Mouse (Mus musculus) right cerebral cortex, adult 18-20 months (tissue): ENCODE measurements at regions not wholly inside any gene's neighbourhood (a gene's known extent, or its start where the extent isn't known, plus 50 kb on each side); places are given as distances from the start of the nearest gene placed in this dataset.

Experiments
- DNase-seq: peaks from one replicate; pipeline ENCODE4 v3.0.0; 2022; ENCODE audit warnings: mixed read lengths

- DNase-seq = no peak
Observed at GRCm38 (mm10) chr9:90683319-90683718, 412.7 kb upstream of the Tbc1d2b start.

- no peak for DNase-seq
Observed at GRCm38 (mm10) chr9:90690066-90690465, 419.5 kb upstream of the Tbc1d2b start.

GRCm38 (mm10) chr9:90691137-90691536 lies 420.5 kb upstream of the Tbc1d2b start:
- DNase-seq = no peak

DNA sequence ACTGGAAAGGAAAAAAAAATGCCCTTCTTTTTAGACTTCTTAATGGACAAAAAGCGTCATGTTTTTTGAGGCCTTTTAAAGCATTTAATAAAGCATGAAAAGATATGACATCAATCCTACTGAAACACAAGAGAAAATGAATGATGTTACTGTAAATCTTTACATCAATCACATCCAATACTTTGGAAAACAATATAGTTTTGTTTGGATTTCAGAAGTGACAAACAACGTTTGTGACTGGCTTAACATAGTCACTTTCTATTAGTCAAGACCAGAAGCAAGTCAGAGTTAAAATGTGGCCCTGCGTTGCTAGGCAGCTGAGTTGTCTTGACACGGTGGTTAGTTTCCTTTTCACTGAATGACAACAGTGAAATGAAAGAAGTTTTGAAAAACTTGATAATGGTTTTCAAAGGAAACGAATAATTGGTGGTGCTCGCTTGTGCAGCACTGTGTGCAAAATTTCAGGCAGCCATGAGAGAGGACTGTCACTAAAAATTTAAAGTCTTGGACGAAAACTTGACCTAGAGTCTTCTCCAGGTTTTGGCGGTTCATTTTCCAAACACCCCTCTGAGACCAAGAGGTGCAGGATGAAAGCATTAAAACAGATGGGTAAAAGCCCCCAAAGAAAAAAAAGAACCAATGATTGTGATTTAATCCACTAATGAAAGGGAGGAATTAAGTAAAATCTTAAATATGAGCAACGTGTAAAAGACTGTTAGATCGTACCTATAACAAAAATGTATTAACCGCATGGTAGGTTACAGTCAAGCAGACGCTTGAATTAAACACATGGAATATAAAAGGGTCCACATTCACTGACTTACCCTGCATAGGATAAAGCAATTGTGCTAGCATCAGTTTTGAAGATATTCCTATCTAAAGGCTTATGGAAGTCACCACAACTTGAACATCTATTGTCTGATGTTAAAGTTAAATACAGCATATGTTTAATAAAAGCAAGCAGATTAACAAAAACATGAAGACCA lies 421.4 kb upstream of the Tbc1d2b start:
- no peak for DNase-seq

DNA sequence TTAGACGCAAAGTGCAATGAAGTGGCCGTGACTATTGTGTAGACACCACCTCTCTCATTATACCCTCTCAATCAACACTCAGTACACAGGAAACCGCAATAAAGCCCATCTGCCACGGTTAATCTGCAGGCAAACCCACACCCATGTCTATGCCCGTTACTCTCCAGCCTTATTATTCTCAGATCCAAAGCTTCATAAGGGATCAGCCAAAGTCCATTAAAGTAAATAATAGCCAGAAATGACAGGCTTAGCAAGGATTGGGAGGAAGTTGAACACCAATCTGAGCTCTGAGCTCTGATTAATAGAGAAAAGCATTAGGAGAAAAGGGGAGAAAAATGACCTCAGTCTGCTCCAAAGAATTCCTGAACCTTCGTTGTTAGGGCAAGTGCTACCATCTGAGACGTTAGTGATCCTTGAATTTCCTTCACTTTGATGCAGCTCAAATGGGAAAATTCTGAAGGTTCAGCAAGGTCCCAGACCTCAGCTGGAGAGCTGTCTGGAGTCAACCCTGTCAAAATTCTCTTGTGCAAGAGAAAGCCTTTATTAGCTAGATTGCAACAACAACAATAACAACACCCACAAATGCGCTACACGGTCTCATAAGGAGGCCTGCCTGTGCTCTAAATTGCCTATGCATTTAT lies 422.5 kb upstream of the Tbc1d2b start:
- DNase-seq = no peak

- DNase-seq = no peak
Observed at GRCm38 (mm10) chr9:90694051-90694645, 423.5 kb upstream of the Tbc1d2b start.

DNA sequence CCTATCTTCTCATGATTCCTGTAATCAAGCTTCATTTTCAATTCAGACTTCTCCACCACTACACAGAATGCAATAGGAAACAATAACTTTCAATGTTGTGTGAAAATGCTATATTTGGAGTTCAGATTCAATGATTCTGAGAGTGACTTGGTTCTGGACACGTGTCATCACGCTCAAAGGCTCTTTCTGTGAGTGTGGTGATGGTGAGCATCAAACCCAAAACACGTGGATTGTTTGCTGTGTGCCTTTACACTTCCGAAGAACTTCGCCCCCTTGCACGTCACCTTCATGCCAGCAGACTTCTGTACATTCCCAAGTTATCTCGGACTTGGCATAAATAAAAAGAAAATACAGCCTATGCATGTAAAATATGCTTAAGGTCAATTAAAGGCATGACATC lies 425.1 kb upstream of the Tbc1d2b start:
- DNase-seq = no peak

DNA sequence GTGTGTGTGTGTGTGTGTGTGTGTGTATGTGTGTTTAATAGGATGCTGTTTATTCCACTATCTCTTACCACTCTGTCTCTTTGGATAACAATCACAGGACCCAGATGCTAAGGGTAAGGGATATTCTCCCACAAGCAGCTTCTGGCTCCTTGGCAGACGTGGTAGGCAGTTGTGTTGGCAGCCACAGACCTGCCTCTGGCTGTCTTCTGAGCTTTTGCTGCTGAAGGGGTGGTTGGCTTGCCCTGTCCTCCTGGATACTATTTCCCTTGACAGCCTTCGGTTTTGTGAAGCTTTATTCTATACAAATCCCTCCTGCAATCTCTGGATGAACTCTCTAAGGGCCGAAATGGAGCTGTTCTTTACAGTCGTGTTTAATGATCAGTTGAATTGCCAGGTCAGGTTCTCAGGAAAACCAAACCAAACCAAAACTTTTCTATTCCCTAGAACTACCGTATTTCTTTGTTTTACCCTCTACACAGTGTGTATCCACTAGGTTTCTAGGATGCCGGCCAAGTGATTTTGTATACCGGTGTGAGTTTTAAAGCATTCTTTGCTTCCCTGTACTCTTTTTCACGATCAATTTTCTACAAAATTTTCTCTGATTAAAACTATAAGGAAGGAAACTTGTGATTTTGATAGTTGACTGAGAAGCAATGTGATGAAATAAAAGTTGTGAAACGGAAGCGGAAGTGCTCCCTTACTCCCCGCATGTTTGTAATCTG lies 426.8 kb upstream of the Tbc1d2b start:
- no peak for DNase-seq

GRCm38 (mm10) chr9:90698439-90698838 lies 427.8 kb upstream of the Tbc1d2b start:
- DNase-seq = no peak

DNA sequence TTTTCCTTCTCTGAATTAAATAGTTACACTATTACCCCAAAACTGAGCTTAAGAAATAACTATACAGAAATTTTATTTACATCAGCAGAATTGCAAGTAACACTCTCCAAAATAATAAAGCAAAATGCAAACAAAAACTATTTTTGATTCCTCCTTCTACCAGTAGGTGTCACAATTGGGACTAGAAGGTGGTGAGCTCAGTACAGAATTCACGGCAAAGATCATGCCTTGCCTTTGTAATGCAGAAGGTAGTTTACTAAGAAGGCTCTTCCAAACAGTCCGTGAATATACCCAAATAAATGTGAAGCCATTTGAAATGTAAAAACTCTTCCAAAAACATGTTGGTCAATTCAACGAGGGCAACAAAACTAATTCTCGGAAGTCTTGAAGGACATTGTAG lies 428.5 kb upstream of the Tbc1d2b start:
- no peak for DNase-seq

DNA sequence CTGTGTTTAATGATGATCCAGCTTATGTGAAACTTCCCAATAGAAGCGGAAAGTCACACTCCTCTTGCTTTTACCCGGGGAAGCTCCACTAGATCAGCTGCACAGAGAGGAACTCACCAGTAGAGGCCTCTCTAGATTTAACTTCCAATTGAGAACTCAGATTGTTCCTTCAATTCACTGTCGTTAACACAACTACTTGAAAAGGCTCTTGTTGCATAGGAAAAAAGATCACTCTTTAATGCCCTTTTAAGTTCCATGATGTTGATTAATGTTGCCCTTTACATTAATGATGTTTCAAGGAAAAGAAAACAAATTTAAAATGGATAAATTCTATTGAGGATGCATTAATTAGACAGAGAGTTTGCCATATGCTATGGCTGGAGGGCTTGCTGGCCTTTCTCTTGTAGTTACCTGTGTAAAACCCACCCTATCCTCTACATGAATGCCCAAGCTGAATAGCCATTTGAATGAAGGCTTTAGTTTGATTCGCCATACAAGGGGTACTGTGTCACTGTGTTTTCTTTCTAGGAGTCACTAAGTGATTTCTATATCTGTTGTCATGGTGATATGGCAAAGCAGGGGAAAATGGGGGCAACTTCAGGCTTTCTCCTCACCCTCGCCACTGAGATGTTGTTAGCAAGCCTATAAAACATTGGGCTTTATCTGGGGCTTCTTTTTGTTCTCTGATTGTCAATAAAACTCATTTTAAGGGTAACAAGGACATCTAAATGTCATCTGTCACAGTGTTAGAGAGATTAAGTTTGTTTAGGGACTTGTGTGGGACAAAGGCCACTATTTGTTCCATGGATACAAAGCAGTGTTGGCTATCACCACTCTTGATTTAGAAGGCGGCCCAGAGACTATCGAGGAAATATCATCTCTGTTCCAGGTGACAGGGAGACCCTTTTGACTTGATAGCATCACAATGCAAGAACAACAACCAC lies 429.9 kb upstream of the Tbc1d2b start:
- DNase-seq = no peak

- no peak for DNase-seq
Observed at GRCm38 (mm10) chr9:90701180-90701765, 430.7 kb upstream of the Tbc1d2b start.

DNA sequence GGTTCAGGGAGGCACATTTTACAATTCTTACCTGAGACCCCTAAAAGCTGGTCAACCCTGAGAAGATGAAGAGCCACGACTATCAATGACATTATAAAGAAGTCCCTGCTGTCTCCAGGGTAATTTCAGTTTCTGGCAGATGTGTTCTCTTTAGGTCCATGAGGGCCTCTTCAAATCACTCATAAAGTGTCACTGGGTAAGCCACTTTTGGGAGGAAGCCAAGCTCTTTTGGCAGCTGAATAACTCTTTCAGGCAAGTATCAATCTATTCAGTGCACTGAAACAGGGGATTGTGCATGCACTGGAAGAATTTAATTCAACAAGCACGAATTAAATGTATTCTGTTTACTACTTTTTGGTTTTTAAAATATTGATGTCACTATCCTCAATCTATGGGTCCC lies 443.1 kb upstream of the Tbc1d2b start:
- DNase-seq = no peak

DNA sequence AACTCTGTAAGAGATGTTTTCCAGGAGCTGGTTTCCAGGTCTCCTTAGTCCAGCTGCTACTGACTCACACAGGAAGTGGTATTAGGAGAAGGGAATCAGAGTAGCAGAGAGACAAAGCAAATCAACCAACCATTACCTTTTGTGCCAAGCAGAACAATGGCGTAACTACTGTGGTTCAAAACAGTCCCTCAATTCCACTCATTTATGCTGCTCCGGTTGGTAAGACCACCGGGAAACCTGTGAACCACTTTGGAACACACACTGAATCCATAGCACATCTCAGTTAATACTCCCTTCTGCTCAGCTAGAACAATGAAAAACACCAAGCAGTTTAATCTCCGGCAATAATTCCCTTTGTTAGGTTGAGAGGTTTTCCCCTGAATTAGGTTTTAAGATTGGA lies 460.8 kb upstream of the Tbc1d2b start:
- no peak for DNase-seq

DNA sequence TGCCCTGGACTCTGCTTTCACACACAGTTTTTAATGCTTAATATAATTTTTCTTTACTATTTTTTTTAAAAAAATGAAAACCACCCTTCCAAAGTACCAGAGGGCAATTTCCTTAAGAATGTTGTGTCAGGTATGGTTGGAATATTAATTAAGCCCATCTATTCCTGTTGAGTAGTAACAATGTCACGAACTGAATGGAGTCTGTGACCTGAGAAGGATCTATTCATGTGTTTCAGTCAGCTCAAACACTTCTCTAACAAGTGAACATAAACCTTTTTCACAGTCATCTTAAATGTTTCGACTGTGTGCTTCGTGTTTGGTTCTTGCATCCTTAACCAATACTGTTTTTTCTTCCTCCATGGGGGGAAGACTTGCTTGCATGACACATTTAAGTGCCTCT lies 486.6 kb upstream of the Tbc1d2b start:
- no peak for DNase-seq

GRCm38 (mm10) chr9:90774296-90774695 lies 503.7 kb upstream of the Tbc1d2b start:
- no peak for DNase-seq

DNA sequence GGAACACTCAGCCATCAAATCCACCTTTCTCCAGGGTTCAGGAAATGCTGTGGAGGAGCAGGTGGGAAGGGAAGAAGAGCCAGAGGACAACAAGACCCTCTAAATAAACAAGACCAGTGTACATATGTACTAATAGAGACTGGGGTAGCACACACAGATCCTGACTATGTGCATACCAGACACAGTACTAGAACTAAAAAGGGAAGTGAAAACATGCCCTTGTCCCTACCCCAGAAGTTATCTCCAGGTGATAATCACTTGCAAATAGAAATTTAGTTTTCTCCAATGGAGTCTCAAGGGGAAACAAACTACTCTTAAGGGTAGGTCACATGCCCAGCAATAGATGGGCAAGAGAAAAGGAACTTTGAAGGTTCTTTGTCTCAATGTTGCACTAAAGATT lies 518.9 kb upstream of the Tbc1d2b start:
- no peak for DNase-seq

- DNase-seq = no peak
Observed at GRCm38 (mm10) chr9:90791871-90792270, 521.3 kb upstream of the Tbc1d2b start.

GRCm38 (mm10) chr9:90816844-90817243 lies 545.4 kb upstream of the Zic4 start:
- no peak for DNase-seq

DNA sequence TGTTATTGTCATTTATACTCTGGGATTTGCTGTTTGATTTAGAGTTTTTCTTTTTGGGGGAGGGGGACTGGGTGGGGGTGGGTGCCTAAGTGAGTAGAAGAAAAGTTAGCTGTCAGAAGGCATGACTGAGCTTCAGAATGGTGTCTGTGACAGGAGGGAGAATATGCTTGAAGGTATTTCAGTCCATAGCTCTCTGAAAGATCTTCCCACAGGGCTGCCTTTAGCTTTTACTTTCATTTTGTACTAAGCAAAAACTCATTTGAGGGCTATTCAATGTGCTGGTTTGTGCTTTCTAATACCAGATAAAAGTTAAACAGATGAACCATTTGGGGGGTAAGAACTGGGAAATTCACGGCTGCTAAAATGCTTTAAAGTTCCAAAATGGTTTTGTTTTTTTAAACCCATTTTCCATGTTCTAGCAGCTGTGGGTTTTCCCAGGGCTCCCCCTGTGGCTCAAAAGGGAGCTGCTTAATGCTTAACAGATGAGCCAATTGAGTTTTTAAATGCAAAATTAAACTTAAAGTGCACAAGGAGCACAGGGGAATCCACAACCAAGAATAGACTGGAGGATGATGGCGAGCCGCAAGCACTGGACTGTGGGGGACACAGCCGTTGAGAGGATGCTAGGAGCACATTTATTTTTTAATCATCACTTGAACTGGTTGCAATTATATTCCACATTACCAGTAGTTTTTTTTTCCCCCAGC lies 538.5 kb upstream of the Zic4 start:
- no peak for DNase-seq

DNA sequence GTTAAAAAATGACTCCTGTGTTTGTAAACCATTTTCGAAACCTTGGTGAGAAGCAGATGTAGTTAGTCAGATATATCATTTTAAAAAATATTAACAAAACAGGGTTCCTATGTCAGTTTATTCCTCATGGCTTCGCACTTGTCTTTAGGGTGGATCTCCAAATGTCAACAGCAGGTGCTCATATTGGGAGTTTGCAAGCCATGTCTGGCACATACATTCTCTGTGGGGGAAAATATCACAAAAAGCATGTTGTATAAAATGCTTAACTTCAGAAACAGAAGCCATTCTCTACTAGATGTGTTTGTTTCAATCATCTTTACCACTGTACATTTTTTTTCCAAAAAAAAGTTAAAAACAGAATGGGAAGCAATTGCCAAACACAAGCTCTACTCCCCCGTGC lies 534.7 kb upstream of the Zic4 start:
- no peak for DNase-seq
